Mouse (Mus musculus) ovary, postnatal 10 days (tissue): ENCODE measurements around the gene Map4k4.
A peak's percentile ranks its signal among the peaks of the same experiment; 100 is the strongest.

ENCODE experiments used
- DNase-seq: peaks from one replicate; pipeline ENCODE4 v3.0.0; 2022; ENCODE audit warnings: low spot score

Map4k4 gene

DNA sequence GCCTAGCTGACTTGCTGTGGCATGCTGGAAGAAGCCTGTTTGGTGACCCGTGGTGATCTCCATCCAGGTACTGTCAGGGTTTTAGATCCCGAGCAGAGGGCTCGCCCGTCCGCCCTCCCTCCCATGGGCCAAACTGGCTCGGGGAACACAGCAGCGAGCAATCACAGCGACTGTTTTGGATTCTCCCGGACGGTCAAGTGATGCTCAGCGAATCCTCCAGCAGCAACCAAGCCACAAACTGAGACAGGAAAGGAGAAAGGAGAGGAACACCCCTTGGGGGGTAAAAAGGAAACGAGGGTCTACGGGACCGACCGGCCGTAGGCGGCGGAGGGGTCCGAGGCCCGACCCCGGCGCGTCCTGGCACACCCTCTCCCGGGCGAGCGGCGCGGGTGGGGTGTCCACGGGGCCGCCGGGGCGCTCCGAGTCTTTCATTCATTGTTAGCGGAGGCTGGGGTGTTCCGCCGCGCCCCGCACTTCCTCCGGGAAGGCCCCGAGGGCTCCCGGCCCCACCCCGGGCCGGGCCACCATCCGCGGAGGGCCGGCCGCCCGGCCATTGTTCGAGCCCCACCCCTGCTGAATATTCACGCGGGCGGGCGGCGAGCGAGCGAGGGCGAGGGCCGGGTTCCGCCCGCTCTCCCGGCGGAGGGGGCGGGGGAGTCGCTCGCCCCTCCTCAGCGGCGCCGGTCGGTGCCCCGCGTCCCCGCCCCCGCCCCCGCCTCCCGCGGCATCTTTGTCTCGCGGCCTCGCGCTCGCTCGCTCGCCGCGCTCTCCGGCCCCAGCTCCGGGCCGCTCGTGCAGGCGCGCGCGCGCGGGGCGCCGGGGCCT, at the start of gene Map4k4:
Map4k4 (plus strand) TSS at position 733 of the 825 bp plus-strand sequence.
- peak; percentile 49 for DNase-seq

DNA sequence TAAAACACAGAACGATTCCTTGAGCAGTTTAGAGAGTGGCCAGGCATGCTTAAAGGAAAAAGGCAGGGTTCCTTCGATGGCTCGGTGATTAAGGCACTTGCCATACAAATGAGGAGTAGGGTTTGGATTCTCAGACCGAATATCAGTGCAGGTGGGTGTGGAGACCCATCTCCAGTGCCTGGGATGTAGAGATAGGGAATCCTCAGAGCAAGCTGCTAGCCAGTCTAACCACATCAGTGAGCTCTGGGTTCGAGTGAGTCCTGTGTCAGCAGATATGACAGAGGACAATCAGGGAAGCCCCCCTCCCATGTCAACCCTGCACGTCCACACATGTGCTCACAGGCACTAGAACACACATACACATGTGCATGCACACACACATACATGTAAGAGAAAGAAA, 44.8 kb upstream of the Map4k4 start:
- DNase-seq: no peak

DNA sequence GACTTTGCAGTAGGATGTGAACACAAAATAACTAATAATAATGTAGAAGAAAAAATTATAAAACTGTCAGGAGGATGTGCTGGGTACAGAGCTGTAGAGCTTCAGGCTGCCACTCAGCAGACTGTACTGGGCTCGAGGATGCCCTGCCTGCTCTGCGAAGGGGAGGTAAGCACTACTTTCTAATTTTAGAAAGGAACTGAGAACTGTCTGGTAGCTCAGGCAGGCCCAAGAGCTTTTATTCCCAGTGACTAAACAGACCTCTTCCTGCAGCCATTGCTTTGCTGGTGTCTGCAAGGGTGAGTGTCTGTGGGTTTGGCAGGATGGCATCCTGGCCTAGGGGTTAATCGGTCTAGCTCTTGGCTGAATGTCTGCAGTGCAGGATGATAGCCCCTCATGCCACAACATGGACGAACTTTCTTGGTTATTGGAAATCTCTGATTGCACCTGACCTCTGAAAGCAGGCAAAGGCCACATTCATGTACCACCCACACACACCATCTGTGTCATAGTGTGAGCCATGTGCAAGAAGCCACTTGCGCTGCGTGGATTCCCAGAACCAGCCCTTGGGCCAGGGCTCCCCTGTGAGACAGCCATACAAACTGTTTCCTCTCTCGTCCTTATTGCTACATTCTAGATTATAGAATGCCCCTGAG, 43.8 kb upstream of the Map4k4 start:
- DNase-seq: no peak

DNA sequence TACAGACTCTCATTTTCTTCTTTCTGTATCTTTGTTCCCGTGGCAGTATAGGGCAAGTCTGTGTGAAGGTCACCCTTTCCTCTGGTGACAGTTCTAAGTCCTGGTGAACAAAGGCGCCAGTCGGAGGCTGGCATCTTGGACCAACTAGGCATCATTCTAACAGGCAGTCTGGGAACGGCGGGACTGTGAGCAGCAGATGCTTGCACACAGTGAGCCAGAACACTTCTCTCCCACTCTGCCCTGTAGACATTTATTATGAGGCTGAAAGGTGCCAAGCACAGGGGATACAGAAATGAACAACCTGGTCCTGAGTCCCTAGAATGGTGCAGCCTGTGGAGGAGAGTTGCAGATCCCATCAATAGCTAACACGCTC, 43.3 kb upstream of the Map4k4 start:
- DNase-seq: no peak

DNA sequence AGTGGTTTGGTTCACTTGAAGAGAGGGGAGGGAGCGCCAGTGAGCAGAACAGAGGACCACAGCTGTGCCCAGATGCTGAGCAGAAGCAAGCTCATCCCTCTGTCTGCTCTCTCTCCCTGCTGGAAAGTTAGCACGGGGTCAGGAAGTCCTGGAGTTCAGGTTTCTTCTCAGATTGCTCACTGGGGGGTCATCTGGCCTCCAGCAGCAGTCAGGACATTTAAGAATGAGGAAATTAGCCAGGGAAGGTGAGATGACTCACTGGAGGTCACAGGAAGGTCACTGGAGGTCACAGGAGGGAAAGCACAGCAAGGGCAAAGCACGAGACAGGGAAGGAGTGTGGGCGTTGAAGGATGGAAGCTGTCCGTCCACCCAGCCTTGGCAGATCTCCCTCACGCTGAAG, 41.5 kb upstream of the Map4k4 start:
- no peak for DNase-seq

DNA sequence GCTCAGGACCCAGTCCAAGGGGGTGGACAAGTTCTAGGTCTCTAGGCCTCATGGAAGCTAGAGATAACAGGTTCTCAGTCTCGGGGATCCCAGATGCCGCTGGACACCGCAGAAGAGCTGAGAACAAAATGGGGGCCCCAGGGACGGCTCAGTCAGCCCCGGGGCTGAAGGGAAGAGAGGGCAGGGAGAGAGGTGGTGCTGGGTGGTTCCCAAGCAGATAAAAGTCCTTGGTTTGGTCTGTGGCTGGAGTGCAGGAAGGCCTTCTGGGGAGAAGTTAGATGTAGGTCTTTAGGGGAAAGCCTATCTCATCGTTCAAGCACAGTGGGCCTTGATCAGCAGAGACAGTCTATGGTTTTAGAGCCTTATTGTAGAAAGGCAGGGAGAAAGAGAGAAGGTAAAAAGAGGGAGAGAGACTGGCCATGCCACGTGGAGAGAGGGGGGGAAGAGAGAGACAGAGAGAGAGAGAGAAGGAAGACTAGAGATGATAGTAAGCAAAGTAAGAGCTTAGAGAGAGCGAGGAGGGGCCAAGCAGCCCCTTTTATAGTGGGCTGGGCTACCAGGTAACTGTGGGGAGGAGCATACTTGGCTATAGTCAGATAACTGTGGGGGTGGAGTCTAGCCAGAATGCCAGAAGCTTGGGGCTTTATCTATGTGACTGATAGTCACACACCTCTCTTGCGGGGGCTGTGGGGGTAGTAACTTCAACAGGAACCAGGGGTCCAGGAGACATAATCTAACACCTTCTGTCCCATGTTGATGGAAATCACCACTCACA, 34.2 kb upstream of the Map4k4 start:
- DNase-seq: no peak

DNA sequence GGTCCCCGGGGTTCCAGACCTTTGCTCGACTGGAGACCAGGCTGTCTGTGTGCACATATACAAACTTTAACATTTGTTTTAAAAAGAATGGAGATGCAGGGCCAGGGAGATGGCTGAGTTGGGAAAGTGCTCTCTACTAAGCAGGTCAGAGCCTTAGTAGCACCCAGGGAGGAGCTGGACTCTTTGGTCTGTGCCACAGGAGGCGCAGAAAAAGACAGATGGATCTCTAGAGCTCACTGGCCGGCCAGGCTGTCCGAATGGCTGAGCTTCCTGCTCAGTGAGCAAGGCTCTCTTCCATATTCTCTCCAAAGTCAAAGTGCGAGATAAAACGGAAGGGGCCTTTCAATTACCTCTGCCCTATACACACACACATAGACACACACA, 33.6 kb upstream of the Map4k4 start:
- no peak for DNase-seq

DNA sequence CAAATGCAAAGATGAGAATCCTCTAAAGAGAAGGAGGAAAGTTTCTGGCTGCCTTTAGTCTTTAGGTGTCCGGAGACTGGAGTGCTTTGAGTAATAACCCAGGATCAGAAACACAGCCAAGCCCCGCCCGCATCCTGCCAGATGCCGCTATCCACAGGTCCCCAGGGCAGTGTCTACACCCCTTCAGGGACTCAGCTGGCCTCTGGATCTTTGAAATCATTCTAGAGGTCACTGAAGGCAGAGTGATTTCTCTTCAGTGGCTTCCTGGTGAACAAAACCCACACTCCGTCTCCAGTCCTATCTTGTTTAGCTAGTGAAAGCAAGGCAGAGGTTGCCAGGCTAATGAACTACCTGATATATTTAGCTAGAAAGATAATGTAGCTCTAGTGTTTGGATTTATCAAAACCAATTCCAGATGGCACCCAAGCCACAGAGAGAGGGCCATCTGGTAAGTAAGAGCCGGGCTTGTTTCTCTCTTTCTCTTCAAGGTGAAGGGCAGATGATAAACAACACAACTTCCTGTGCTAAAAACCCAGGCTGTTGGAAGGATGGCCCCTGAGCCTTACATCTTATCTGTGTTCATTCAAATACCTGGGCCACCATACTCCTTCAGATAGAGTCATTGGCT, 32.6 kb upstream of the Map4k4 start:
- DNase-seq: no peak

DNA sequence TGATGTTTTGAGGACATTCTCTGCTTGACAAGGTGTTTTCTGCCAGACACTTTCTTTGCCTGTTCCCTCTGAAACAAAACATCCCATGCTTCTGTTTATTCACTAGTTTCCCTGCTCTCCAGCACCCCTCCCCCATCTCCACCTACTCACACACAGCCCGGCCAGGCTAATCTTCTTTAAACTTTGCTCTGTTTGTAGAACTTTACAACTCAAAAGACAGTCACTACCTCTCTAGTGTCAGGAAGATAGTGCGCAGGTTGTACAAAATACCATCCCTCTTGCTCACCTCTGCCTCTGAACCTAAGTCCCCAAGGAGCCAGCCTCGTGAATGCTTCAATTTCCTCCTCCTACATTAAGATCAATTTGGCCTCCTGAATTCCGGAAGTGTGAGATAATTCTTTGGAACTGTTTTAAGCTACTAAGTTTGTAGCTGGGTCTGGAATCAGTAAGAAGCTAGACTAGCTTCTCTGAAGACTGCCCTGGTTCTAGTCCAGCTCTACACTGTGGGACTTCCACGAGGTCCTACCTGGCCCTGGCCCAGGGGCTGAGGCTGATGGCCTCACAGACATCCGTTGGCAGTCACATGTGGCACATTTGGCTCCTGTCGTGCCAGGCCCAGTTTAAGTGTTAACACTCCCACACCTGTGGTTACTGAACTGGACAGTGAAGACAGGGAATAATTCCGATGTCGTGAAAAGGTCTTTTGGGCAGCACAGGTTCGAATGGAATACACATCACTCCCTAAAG, 31.7 kb upstream of the Map4k4 start:
- no peak for DNase-seq

DNA sequence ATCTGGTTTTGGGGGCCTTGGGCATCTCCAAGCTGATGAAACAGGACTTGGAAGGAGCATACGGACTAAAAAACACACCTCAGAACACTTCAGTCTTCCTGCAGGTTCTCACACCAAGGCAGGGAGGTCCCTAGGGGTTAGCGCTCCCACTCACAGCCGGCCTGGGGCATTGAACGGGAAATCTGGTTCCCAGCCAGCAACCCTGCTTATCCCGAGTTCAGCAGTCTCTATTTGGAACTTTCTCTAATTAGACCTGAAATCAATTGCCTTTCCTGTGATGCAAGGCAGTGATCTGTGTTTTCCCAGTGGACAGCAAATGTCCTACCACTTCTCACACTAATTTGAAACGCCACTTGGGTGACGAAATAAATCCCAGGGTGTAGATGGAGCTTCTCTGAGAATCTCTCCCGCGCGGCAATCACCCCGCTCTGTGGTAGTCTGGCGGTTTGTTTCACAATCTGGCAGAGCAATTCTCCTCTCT, 31.0 kb upstream of the Map4k4 start:
- DNase-seq: no peak

DNA sequence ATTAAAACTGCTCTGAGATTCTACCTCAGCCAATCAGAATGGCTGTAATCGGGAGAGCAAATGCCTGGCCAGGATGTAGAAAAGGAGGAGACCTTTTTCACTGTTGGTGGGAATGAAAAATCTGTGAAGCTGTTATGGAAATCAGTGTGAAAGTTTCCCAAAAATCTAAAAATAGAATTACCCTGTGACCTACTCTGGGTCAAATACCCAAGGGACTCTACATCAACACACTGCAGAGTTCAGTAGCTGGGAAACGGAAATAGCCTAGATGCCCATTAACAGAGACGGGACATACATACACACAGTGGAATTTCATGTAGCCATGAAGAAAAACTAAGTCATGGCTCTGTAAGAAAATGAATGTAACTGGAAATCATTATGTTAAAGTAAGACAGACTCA, 22.7 kb upstream of the Map4k4 start:
- DNase-seq: no peak

DNA sequence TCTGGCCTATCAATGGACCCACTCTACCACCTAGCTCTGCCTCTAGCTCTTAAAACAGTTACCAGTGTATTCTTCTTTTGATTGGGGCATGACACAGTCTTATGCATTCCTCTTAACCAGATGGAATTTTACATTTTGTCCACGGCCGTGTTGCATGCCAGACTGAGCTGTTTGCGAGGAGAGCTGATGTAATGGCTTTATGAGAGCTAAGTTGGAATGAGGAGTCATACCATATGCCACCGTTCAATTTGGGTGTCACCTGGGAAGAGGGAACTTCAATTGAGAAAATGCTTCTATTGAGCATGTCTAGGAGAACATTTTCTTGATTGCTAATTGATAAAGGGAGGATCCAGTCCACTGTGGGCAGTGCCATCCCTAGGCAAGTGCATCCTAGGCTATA, 18.2 kb upstream of the Map4k4 start:
- no peak for DNase-seq

DNA sequence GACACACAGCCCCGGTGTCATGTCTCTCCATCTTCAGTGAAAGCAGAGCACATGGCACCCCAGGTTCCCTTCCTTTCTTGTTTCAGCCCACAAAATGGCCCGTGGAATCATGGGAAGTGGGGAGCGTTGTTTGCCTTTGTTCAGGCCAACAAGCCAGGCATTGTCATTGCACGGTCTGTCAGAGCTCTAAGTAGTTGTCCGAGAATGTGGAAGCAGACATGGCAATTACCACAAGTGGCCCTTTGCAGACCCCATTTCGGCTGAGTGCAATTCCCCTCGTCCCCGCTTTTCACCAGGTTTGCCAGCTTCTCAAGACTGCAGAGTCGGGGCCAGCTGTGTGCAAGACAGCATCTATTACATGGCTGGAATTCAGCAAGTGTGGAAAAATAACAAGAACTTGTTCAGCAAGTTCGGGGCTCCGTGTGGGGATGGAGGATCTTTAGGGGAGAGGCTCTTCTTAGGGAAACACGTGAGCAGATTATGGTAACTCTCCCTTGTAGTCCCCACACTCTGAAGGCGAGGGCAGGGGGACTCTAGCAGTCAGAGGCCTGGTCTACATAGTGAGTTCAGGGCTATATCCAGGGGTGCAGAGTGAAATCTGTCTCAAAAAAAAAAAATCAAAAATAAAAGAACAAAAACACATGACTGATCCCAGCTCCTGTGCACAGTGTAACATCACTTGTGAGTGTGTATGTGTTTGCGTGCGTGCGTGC, 15.8 kb upstream of the Map4k4 start:
- DNase-seq: no peak

DNA sequence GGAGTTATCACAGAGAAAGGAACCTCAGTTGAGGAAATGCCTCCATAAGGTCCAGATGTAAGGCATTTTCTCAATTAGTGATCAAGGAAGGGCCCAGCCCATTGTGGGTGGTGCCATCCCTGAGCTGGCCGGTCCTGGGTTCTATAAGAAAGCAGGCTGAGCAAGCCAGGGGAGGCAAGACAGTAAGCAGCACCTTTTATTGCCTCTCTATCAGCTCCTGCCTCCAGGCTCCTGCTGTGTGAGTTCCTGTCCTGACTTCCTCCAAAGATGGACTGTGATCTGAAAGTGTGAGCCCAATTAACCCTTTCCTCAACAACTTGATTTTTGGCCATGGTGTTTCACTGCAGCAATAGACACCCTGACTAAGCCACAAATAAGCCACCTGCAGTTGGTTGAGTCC, 12.7 kb upstream of the Map4k4 start:
- DNase-seq: no peak

DNA sequence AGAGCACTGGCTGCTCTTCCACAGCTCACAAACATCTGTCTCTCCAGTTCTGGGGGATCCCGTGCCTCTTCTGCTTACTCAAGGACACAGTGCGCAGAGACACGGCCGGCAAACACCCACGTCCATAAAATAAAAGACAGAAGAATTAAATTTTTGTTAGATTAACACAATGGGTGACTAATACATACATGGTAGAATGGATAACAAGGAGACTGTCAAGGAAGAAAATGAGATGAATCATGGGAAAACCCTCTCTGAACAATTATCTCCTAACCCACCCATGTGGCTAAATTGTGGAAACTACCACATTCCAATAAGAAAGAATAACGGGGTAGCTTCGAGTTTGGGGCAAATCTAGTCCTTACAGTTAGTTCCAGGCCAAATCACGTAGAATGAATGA, 11.3 kb upstream of the Map4k4 start:
- no peak for DNase-seq

DNA sequence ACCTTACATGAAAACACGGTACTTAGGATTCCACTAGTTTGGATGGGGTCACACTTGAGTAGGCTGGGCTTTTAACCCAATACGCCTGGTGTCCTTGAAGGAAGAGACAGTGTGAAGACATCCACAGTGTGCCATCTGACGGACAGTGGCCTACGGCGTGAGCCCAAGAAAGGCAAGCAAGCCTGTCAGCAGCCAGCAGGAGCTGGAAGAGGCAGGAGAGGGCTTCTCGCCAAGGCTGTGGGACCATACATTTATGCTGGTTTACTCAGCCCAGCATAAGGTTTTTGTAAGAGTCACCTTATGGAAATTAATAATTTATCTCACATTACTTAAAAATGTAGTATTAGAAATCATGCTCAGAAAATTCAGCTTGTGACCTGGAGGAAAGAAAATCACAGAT, 10.7 kb upstream of the Map4k4 start:
- DNase-seq: no peak

DNA sequence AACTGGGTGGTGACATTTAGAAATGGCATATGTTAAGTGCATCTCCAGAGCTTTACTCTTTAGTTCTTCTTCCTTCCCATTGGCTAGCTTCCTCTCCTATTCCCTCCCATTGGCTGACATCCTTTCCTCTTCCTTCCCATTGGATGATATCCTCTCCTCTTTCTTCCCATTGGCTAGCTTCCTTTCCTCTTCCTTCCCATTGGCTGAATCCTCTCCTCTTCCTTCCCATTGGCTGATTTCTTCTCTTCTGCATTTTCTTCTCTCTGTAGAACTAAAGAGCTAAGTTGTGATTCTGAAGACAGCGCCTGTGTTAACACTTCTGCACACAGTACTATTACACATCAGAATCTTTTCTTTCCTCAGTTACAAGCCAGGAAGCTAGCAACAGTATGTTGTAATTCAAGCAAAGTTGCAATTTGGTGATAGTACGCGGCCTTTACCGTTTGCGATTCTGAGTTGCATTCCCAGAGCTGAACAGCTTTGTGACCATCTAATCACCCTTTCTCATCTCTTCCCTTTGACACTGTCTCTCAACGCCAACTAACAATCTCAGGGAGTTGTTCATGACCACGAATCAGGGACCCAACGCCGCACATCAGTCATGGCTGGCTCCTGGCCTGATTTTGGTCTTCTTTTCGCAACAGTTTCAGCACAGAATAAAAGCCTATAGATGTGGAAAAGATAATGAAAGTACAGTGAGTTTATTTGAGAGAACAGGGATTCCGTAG, 7.4 kb upstream of the Map4k4 start:
- DNase-seq: no peak

DNA sequence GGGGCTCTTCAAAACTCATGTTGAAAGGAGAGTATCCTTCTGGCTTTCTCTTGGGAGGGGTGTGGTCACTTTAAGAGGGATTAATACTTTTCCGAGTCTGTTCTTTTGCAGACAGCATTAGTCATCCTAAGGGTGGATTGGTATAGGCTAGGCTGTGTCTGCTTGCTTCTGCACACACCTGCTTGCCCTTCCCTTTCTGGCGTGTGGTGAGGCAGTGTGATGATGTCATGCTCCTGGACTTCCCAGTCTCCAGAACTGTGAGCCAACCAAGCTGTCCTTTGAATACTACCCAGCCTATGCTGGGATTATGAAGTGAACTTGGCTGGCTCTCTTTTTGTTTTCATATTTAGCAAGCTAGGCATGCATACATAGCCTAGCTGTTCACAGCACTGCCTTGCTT, 5.6 kb upstream of the Map4k4 start:
- no peak for DNase-seq

DNA sequence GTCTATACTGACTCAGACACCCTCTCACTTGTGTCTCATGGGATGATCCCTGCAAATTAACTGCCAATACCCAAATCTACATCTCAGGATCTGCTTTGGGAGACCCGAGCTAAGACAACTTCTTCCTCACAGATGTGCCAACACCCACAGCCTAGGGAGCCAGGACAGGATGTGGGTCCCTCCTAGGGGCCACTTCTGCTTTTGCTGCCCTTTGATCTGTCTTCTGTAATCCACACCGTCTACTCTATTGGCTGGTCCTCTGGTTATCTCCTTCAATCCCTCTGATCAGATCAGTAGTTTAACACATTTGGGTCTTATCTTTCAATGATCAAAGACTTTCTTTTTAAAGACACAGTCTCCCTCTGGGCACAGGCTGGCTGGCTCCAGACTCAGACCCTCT, 5.2 kb upstream of the Map4k4 start:
- DNase-seq: no peak

DNA sequence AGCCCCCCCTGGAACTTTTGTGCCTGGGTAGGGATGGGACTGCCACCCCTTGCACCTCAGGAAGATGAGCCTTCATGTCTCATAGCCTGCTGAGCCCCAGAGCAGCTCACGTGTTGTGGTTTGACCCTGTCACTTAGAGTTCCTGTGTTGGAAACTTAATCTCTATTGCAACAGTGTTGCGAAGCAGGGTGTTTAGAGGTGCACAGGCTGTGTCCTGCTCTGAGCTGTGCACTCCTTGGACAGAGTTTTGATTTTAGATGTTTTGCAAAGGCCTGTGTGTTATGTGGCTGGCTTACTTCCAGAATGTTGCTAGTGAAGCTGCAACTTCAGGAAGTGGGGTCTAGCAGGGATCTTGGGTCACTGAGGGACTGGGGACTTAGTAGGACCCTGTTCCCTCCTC, 4.1 kb upstream of the Map4k4 start:
- no peak for DNase-seq
